Mouse (Mus musculus) layer of hippocampus, postnatal 36 days (tissue): Measurements from ENCODE around the gene Spi1. TPM values are rescaled to one million over a fixed set of nuclear protein-coding genes. Genes with fewer than 3 reads are reported as not detected.

ENCODE experiments used
- DNase-seq, 2 experiments: peaks; one replicate each; pipeline ENCODE4 v3.0.0; 2022
- total RNA-seq, 2 experiments: library from RNA; stranded (reverse); gene quantifications; 2 replicates each; pipeline ENCODE4 v1.2.3; 2021

Gene Spi1
- total RNA-seq, 2 experiments from 2014 or later = 3.9 to 4.1 TPM

- no peak for DNase-seq
Measured at GRCm38 (mm10) chr2:91068162-91068871, 13.9 kb upstream of the Spi1 start.

- DNase-seq = no peak
Measured at GRCm38 (mm10) chr2:91068872-91069165, 13.4 kb upstream of the Spi1 start.

GRCm38 (mm10) chr2:91069306-91070000 lies 12.7 kb upstream of the Spi1 start:
- DNase-seq = no peak

GRCm38 (mm10) chr2:91070076-91070800 lies 12.0 kb upstream of the Spi1 start, which contains the start of gene Slc39a13:
Gene Slc39a13, minus strand, starts transcription at chr2:91070417.
- DNase-seq = peak; percentile 95

GRCm38 (mm10) chr2:91071059-91071458 lies 11.1 kb upstream of the Spi1 start:
- DNase-seq = no peak

- no peak for DNase-seq
Measured at GRCm38 (mm10) chr2:91072092-91072491, 10.1 kb upstream of the Spi1 start.

- DNase-seq = no peak
Measured at GRCm38 (mm10) chr2:91077957-91078313, 4.3 kb upstream of the Spi1 start.

GRCm38 (mm10) chr2:91078314-91079025 lies 3.7 kb upstream of the Spi1 start:
- DNase-seq = no peak

- DNase-seq = no peak
Measured at GRCm38 (mm10) chr2:91079026-91079384, 3.2 kb upstream of the Spi1 start.

- DNase-seq = no peak
Measured at GRCm38 (mm10) chr2:91080784-91081513, 1.2 kb upstream of the Spi1 start.

- no peak for DNase-seq
Measured at GRCm38 (mm10) chr2:91082844-91083243, 654 bp downstream of the Spi1 start.

- DNase-seq = no peak
Measured at GRCm38 (mm10) chr2:91083366-91083940, 1.3 kb downstream of the Spi1 start.

GRCm38 (mm10) chr2:91084179-91084820 lies 2.1 kb downstream of the Spi1 start:
- DNase-seq = no peak

- no peak for DNase-seq
Measured at GRCm38 (mm10) chr2:91085494-91086391, 3.6 kb downstream of the Spi1 start.

GRCm38 (mm10) chr2:91086392-91087237 lies 4.4 kb downstream of the Spi1 start:
- DNase-seq = no peak

- DNase-seq = no peak
Measured at GRCm38 (mm10) chr2:91087453-91087852, 5.3 kb downstream of the Spi1 start.

- no peak for DNase-seq
Measured at GRCm38 (mm10) chr2:91088987-91089386, 6.8 kb downstream of the Spi1 start.

- DNase-seq = no peak
Measured at GRCm38 (mm10) chr2:91090208-91090607, 8.0 kb downstream of the Spi1 start.

GRCm38 (mm10) chr2:91090827-91091226 lies 8.6 kb downstream of the Spi1 start:
- DNase-seq = no peak
